Mouse (Mus musculus) frontal cortex, postnatal 36 days (tissue): ENCODE measurements around the gene Ppm1a.
A peak's percentile ranks its signal among the peaks of the same experiment; 100 is the strongest.
"Not testable (repeated sequence)": the region's sequence is repeated elsewhere in the genome, so short reads cannot be mapped to it uniquely, and the experiment has no call there.

Experiments used
- DNase-seq, 2 experiments: peaks; one replicate each; pipeline ENCODE4 v3.0.0; 2022; ENCODE audit warnings: low spot score in 2 of 2

Ppm1a gene

GRCm38 (mm10) chr12:72761649-72762261, 4.5 kb downstream of the Ppm1a start:
- DNase-seq, result peak; percentile 26 to 41

DNA sequence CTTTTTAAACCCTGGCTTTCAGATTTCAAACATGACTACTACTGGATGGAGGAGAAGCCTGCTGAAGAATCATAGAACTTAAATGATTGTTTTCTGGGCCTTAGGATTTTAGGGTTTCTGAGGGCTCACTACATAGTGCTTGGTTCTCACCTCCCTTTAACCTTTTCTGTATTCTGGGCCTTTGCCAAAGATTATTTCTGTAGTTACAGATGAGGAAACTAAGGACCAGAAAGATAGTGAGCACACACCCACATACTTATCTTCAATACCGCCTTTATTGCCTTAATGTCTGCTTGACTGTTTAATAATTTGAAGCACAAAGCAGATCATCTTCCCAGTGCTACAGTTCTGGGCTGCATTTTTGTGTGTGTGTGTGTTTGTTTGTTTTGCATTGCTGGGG, 5.2 kb downstream of the Ppm1a start:
- no peak for DNase-seq

DNA sequence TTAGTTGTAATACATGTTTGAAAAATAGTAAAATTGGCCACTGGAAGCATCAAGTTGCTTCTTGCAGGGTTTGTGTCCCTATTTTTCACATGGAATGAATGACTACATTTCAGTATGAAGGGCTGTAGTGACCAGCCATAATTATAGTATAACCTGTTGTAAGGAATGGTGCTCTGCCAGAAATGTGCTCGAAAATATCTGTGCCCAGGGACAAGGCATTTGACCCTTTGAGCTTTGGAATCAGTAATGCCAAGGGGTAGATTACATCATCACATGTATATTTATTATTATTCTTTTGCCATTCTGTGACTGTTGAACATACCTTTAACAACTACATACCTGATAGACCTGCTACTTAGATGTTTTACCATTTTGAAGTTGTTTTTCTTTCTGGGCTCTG, 5.9 kb downstream of the Ppm1a start:
- DNase-seq, result no peak

DNA sequence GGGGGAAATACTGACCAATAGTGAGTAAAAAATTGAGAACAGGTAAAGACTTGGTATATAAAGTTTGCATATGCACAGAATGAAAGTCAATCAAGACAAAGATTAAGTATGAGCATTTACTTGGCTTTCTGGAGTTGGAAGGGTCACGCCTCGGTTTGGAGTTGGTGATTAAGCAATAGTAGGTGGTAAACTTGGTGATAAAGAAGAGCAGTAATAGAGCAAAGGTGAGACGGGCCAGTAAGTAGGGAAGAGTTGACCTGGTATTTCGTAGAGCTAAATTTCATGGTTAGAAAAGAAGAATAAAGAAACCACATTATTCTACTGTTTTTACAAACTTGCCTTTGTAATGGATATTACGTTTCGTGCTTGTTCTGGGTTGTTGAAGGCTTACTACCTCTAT, 10.6 kb downstream of the Ppm1a start:
- DNase-seq, result no peak

DNA sequence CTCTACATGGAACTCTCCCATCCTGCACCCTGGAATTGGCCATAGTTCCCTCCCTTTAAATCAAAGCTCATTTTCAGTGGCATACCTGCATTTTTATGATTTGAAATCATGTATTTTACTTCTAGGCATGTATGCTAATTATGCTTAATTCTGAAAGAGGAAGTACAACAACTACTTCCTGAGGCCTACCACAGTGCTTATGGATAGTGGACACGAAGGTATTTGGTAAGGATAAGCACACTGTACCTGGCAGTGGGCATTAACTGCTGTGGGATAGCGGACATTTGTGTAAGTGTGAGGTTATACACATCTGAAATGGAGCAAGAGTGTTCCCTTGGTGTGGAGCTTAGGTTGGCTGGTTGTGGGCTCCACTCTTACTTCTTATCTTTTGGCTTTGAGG, 11.0 kb downstream of the Ppm1a start:
- no peak for DNase-seq

DNA sequence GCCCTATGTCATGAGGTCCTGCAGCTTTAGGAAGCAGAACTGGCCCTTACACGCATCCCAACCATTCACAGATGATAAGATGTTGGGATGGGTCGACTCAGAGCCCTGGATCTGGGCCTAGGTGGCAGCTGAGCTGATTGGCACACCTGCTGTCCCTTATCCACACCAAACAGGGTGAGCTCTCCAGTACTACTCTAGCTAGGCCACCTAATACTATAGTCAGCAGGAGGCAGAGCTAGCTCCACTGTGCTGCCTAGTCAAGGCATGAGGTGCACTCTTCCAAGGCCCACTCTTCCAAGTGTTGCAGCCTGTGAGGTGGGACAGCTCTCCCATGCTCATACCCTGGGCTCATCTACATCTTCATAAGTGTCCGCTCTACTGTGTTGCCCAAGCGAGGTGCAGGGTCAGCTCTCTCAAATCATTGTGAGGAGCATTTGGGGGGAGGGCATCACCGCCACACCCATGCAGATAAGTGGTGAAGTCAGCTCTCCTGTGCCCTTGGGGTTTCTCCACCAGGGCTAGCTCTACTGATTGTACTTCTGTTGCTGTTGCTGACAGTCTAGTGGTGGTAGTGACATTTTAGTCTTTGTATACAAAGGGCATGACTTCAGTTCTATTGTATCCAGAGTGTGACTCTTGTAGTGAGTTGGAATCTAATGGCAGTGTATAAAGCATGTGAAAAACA, 12.4 kb downstream of the Ppm1a start:
- no peak for DNase-seq

DNA sequence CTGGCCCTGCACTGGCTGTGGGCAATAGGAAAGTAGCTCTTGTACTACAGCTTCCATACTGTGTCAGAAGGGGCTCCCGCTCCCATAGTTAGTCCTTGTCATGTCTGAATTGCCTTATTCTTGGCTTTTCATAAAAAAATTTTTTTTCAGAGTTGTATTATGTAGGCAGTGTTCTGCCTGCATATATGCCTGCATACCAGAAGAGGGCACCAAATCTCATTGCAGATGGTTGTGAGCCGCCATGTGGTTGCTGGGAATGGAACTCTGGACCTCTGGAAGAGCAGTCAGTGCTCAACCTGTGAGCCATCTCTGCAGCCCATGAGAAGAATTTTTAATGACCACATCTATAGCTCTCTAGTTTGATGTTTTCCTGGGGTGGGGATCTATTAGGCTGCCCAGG, 13.9 kb downstream of the Ppm1a start:
- DNase-seq, result no peak

GRCm38 (mm10) chr12:72771711-72772110, 14.5 kb downstream of the Ppm1a start:
- DNase-seq, result no peak

GRCm38 (mm10) chr12:72773921-72774320, 16.7 kb downstream of the Ppm1a start:
- no peak for DNase-seq

DNA sequence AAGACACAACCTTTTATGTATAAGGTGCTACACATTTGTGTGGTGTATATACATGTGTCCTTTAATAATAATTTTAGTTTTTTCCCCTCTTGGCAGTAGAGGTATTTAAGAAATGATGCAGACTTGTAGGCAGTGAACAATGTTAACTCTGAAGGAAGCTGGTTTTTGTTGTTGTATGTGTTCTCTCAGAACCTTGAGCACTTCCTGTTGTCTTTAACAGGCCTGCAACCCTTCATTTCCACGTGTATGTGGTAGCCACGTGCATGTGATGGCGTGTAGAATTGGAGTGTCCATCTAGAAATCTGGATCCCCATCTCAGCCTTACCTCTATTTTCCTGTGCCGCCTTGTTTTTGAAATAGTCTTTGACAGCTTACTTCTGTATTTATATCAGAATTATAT, 20.0 kb downstream of the Ppm1a start:
- no peak for DNase-seq

- DNase-seq, result no peak
Observed at GRCm38 (mm10) chr12:72780136-72780535, 22.9 kb downstream of the Ppm1a start.

DNA sequence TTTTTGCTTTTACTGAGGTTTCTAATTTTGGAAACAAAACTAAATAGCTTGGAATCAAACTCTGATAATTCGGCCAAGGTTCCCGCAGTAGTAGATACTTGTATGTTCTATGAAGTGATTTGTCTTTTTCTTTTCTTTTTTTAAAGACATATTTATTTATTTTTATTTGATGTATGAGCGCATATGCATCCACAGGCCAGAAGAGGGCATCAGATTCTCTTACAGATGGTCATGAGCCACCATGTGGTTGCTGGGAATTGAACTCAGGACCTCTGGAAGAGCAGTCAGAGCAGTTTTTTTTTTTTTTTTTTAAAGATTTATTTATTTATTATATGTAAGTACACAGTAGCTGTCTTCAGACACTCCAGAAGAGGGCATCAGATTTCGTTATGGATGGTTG, 25.5 kb downstream of the Ppm1a start:
- DNase-seq, result not testable (repeated sequence)

DNA sequence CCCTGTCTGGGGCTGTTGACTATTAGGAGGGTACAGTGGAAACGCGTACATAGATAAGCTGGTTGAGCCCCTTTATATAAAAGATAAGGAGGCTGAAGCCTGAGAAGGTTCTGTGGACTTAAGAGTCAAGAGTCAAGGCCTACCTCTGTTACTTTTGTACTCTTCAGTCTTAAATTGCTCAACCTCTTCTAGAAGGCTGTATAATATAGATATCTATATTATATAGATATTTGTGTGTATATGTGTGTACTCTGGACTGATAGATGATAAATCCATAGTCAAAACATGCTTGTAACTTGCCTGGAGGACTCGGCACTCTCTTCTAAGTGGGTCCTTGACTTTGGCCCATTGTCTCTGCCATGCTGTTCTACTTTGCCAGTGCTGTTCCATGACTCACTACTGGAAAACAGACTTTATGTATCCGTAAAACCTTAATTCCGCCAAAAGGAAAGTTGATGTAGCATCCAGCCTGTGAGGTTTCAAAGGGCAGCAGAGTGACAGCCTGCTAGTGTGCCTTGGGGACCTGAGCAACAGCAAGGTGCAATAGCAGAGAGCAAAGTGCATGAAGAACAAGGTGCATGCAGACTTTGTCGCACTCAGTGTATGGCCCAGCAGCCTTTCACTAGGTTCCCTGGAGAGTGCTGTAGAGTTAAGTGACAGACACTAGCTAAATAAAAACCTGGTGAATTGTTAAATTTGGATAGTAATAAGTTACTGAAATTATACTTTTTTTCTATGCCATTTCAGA, 28.1 kb downstream of the Ppm1a start:
- DNase-seq, result no peak

- DNase-seq, result no peak
Observed at GRCm38 (mm10) chr12:72786551-72786950, 29.3 kb downstream of the Ppm1a start.

GRCm38 (mm10) chr12:72786986-72787385, 29.7 kb downstream of the Ppm1a start:
- DNase-seq, result no peak

DNA sequence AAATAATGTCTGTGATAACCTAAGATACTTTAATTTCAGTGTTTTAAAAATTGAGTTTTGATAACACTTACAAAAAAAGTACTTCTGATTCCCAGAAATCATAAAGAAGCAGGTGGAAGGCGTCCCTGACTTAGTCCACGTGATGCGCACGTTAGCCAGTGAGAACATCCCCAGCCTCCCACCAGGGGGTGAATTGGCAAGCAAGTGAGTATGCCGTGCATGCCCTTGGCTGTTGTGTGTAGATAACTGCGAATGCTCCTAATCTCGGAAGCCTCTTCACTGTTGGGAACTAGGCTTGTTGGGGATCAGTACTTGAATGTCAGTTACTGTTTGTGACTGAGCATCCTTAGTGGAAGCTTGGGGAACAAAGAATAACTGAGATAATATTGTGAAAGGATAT, 33.3 kb downstream of the Ppm1a start:
- DNase-seq, result no peak

- no peak for DNase-seq
Observed at GRCm38 (mm10) chr12:72792320-72793091, 35.3 kb downstream of the Ppm1a start.

DNA sequence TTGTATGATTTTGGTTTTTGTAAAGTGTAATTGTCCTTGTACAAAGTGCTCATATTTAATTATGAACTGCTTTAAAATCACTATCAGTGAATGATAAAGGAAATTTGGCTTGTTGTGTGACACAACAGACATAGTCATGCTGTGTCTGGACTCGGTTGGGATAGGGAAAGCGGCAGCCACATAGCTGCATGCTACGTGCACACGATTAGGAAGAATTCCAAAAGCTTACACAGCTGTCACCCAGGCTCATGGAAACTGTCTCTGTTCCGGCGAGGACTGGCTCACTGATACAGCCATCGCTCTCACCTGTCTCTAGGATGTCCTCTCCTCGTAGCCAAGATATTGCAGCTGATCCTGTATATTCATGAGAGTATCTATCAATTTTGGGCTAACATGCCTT, 36.7 kb downstream of the Ppm1a start:
- no peak for DNase-seq

DNA sequence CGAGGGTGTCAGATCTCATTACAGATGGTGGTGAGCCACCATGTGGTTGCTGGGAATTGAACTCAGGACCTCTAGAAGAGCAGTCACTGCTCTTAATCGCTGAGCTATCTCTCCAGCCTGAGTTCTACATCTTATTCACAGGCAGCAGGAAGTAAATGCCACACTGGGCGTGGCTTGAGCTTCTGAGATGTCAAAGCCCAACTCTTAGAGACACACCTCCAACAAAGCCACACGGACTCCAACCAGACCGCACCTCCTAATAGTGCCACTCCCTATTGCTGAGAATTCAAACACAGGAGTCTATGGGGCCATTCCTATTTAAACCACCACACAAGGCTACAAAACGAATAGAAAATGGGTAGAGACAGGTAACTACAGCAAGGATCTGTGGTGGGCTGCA, 52.5 kb downstream of the Ppm1a start:
- DNase-seq, result no peak

GRCm38 (mm10) chr12:72811588-72811987, 54.3 kb downstream of the Ppm1a start:
- DNase-seq, result no peak

DNA sequence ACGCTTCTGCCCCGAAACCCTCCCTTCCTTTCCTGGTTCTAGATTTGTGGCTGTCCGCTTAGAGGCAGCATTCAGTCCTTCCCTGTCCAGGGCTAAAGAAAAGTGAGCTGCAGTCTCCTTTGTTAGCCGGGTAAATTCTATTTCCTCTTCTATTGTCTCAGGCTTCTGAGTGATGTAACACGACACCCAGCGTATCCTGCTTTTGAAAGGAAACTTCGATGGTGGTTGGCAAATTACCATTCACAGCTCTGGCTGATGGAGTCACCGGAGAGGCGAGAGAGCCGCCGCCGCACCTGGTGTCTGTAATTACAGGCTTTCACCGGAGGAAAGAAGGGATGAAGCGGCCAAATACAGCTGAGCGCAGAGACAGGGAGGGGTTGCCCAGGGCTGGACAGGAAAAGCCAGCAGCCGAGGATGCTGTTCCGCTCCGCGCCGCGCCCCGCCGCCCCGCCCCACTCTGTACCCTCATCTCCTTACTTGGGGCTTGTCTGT, 63.7 kb downstream of the Ppm1a start:
- DNase-seq, result no peak

DNA sequence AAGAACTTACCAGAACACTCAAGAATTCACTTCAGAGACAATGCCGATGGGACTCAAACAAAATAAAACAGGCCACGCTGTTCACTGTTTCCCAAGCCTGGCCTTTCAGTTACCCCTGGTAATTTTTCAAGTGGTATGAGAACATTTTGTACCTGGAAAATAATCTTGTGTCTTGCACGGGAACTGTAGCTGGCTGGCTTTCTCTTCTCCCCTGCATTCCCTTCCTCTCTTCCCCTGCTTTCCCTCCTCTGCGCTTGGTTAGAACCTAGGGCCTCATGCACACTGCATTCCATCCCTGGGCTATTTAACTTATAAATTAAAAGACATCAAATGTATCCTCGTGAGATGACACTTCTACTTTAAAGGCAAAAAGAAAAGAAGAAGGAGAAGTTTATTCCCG, 64.3 kb downstream of the Ppm1a start:
- no peak for DNase-seq
